Mouse (Mus musculus): ENCODE data around the gene Bspry. TPM values are rescaled to one million over a fixed set of nuclear protein-coding genes. Genes with fewer than 3 reads are reported as not detected.

Bspry gene
- total and polyA plus RNA-seq, 3 experiments, result 0.09 to 0.11 TPM; not detected in 1

DNA sequence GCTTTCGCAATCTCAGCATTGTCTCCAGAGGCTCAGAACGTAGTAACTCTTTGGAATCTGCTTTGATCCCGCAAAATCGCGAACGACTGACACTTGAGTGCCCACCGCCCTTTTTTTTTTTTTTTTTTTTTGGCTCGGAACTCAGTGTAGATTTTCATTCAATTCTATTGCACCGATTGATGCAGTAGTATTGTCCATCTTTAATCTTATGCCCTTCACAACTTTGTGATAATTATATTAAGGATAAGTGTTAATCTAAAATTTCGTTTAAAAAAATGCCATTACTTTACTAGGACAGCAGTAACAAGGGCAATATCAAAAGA lies 45.6 kb downstream of the Bspry start:
- peaks cover 40% of the 10 kb centered on the region for H3K4me1 ChIP-seq (ENCODE audit: insufficient read depth, low read depth, low read length)
- peaks cover 21% of the 10 kb centered on the region for H3K27me3 ChIP-seq (ENCODE audit: insufficient read depth, low read length)
- no peak for DNase-seq (ENCODE audit: low spot score)

DNA sequence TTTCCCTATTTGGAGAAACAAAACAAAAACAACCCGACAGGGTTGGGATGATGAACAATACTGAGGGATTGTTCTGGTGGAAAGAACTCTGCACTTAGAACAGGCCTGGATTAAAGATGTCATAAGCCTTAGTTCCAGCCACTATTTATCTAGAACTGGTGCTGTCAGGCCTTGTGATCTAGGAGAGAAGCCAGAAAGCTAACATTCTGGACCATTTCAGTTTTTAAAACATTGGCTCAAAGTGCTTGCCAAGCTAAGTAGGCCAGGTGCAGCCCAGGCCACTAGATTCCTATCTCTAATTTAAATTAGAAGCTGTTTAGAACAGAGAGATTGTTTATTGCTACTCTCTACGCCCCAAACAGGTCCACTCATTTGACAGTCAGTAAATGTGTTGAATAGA lies 46.4 kb downstream of the Bspry start:
- H3K4me3 ChIP-seq (ENCODE audit: low read depth, low read length), result no peak overlapping the region
- DNase-seq (ENCODE audit: low spot score) (no peak), ATAC-seq (ENCODE audit: extremely low read depth, insufficient number of reproducible peaks, low FRiP score, poor library complexity, severe bottlenecking) (no peak)
- H3K4me1 ChIP-seq (ENCODE audit: insufficient read depth, low read depth, low read length), result peaks cover 34% of the 10 kb centered on the region
- TF ChIP-seq CTCF (IDR thresholded peaks at IDR 0.05; ENCODE audit: low read depth, low read length), result no peak
- TF ChIP-seq TAL1 (conservative IDR thresholded peaks at IDR 0.05; ENCODE audit: low read depth, low read length), result no peak
- TF ChIP-seq POLR2AphosphoS5 (IDR thresholded peaks at IDR 0.05; ENCODE audit: insufficient replicate concordance, low read depth, low read length), result no peak
- no peak for TF ChIP-seq GATA2 (IDR thresholded peaks at IDR 0.05; ENCODE audit: borderline replicate concordance, low read depth, low read length)
- TF ChIP-seq GATA1 (IDR thresholded peaks at IDR 0.05; ENCODE audit: borderline replicate concordance, low read length), result no peak
- no peaks in the 10 kb centered on the region for H3K9me3 ChIP-seq (replicated peaks)
- peaks cover 29% of the 10 kb centered on the region for H3K36me3 ChIP-seq (replicated peaks)
- peaks cover 24% of the 10 kb centered on the region for H3K27me3 ChIP-seq (ENCODE audit: insufficient read depth, low read length)

More for the DNA sequence above, 45.6 kb downstream of the Bspry start:
- no peak for ATAC-seq (ENCODE audit: extremely low read depth, insufficient number of reproducible peaks, low FRiP score, poor library complexity, severe bottlenecking)
- TF ChIP-seq CTCF (IDR thresholded peaks at IDR 0.05; ENCODE audit: low read depth, low read length) (no peak), GATA2 (IDR thresholded peaks at IDR 0.05; ENCODE audit: borderline replicate concordance, low read depth, low read length) (no peak), TAL1 (conservative IDR thresholded peaks at IDR 0.05; ENCODE audit: low read depth, low read length) (no peak), GATA1 (IDR thresholded peaks at IDR 0.05; ENCODE audit: borderline replicate concordance, low read length) (no peak), POLR2AphosphoS5 (IDR thresholded peaks at IDR 0.05; ENCODE audit: insufficient replicate concordance, low read depth, low read length) (no peak)
- H3K36me3 ChIP-seq (replicated peaks), result peaks cover 29% of the 10 kb centered on the region
- no peaks in the 10 kb centered on the region for H3K9me3 ChIP-seq (replicated peaks)
- peak overlapping the region; percentile 92 for H3K4me3 ChIP-seq (ENCODE audit: low read depth, low read length)

DNA sequence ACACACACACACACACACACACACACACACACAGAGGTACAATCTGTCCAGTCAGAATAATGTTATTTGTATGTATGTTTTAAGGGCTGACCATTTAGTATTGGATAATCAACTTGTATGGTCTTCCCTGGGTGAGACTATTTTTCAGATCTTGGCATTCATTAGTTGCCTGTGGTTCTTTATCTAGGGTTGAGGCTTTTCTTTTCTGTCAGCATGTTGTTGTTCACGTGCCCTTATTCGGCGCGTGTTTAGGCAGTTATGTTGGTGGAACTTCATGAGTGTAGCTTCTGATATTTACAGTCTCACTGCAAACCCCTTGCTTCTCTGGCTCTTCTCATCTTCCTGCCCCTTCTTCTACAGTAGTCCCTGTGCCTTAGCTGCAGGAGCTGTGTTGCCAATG lies 47.8 kb downstream of the Bspry start:
- peaks cover 21% of the 10 kb centered on the region for H3K4me1 ChIP-seq (ENCODE audit: insufficient read depth, low read depth, low read length)
- H3K36me3 ChIP-seq (replicated peaks), result peaks cover 20% of the 10 kb centered on the region
- H3K9me3 ChIP-seq (replicated peaks), result no peaks in the 10 kb centered on the region
- TF ChIP-seq TAL1 (conservative IDR thresholded peaks at IDR 0.05; ENCODE audit: low read depth, low read length) (no peak), GATA1 (IDR thresholded peaks at IDR 0.05; ENCODE audit: borderline replicate concordance, low read length) (no peak)
- peaks cover 31% of the 10 kb centered on the region for H3K27me3 ChIP-seq (ENCODE audit: insufficient read depth, low read length)
- H3K4me3 ChIP-seq (ENCODE audit: low read depth, low read length), result no peak overlapping the region
- ATAC-seq (ENCODE audit: extremely low read depth, insufficient number of reproducible peaks, low FRiP score, poor library complexity, severe bottlenecking) (no peak), DNase-seq (ENCODE audit: low spot score) (no peak)

DNA sequence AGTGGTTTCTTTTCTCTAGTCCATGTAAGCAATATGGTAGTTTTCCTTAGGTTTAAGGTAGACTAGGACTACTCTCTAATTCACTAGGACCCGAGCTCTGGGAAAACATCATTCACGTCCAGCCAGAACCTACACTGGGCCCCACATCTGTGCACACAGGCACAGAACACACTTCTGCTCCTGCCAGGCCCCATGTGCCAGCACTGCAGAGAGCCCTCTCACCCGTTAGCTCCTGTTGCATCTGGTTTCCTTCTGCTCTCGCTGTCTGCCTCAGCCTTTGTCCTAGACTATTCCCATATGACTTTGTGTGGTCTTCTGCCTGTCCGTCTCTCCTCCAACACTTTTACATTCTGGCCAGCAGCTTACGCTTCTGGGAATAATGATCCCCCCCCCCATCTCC lies 53.9 kb downstream of the Bspry start:
- ATAC-seq (ENCODE audit: extremely low read depth, insufficient number of reproducible peaks, low FRiP score, poor library complexity, severe bottlenecking) (no peak), DNase-seq (ENCODE audit: low spot score) (no peak)
- TF ChIP-seq GATA1 (IDR thresholded peaks at IDR 0.05; ENCODE audit: borderline replicate concordance, low read length), result no peak
- no peak for TF ChIP-seq GATA2 (IDR thresholded peaks at IDR 0.05; ENCODE audit: borderline replicate concordance, low read depth, low read length)
- TF ChIP-seq POLR2AphosphoS5 (IDR thresholded peaks at IDR 0.05; ENCODE audit: insufficient replicate concordance, low read depth, low read length), result no peak
- TF ChIP-seq CTCF (IDR thresholded peaks at IDR 0.05; ENCODE audit: low read depth, low read length), result no peak
- TF ChIP-seq TAL1 (conservative IDR thresholded peaks at IDR 0.05; ENCODE audit: low read depth, low read length), result no peak

DNA sequence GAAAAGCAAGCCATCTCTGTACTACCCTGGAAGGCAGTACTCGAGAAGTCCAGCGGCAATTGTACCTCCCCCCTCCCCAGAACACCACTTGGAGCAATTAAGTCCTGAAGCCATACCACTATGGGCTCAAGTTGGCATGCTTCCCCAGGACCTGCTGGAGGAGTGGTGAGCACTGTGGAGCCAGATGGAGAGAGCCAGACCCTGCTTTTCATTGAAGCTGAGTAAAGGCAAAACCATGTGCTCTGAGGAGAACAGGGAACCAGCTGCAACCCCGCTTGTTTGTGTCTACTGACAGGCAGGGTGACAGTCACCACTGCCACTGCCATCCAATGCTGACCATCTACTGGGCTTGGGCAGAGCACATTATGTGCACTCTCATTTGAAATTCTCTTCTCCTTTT lies 61.9 kb downstream of the Bspry start:
- no peaks in the 10 kb centered on the region for H3K36me3 ChIP-seq (replicated peaks)
- TF ChIP-seq POLR2AphosphoS5 (IDR thresholded peaks at IDR 0.05; ENCODE audit: insufficient replicate concordance, low read depth, low read length), result no peak
- peaks cover 4% of the 10 kb centered on the region for H3K27me3 ChIP-seq (ENCODE audit: insufficient read depth, low read length)
- no peak overlapping the region for H3K4me3 ChIP-seq (ENCODE audit: low read depth, low read length)
- no peaks in the 10 kb centered on the region for H3K9me3 ChIP-seq (replicated peaks)
- H3K4me1 ChIP-seq (ENCODE audit: insufficient read depth, low read depth, low read length), result no peaks in the 10 kb centered on the region
- ATAC-seq (ENCODE audit: extremely low read depth, insufficient number of reproducible peaks, low FRiP score, poor library complexity, severe bottlenecking) (no peak), DNase-seq (ENCODE audit: low spot score) (no peak)

More for the DNA sequence above, 53.9 kb downstream of the Bspry start:
- no peaks in the 10 kb centered on the region for H3K9me3 ChIP-seq (replicated peaks)
- H3K27me3 ChIP-seq (ENCODE audit: insufficient read depth, low read length), result peaks cover 24% of the 10 kb centered on the region
- H3K4me1 ChIP-seq (ENCODE audit: insufficient read depth, low read depth, low read length), result peaks cover 3% of the 10 kb centered on the region; the same call in 1 of the 2 replicates
- H3K36me3 ChIP-seq (replicated peaks), result no peaks in the 10 kb centered on the region
- H3K4me3 ChIP-seq (ENCODE audit: low read depth, low read length), result no peak overlapping the region

DNA sequence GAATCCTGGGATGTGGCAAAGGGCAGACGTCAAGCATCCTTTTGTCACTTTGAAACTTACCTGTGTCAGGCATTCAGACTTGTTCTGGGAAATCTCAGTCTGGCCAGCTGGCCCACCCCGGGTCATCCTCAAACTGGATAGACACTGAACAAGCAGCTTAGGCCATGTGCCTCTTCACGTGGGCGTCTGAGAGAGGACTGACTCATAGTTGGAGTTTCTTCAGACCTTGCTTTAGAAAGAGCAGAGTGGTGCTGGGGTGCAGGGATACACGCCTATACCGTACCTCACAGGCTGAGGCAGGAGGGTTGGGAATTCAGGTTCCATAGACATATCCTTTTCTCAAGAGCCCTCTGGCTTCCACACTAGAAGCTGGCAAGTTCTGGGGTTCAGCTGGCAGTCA lies 63.9 kb downstream of the Bspry start:
- Histone ChIP-seq H3K4me1 (ENCODE audit: insufficient read depth, low read depth, low read length) (no peaks in the 10 kb centered on the region), H3K9me3 (replicated peaks) (no peaks in the 10 kb centered on the region), H3K36me3 (replicated peaks) (no peaks in the 10 kb centered on the region), H3K27me3 (ENCODE audit: insufficient read depth, low read length) (peaks cover 4% of the 10 kb centered on the region), H3K4me3 (ENCODE audit: low read depth, low read length) (no peak overlapping the region)
- TF ChIP-seq CTCF (IDR thresholded peaks at IDR 0.05; ENCODE audit: low read depth, low read length) (no peak), GATA1 (IDR thresholded peaks at IDR 0.05; ENCODE audit: borderline replicate concordance, low read length) (no peak), GATA2 (IDR thresholded peaks at IDR 0.05; ENCODE audit: borderline replicate concordance, low read depth, low read length) (no peak), POLR2AphosphoS5 (IDR thresholded peaks at IDR 0.05; ENCODE audit: insufficient replicate concordance, low read depth, low read length) (no peak), TAL1 (conservative IDR thresholded peaks at IDR 0.05; ENCODE audit: low read depth, low read length) (no peak)
- ATAC-seq (ENCODE audit: extremely low read depth, insufficient number of reproducible peaks, low FRiP score, poor library complexity, severe bottlenecking) (no peak), DNase-seq (ENCODE audit: low spot score) (no peak)

DNA sequence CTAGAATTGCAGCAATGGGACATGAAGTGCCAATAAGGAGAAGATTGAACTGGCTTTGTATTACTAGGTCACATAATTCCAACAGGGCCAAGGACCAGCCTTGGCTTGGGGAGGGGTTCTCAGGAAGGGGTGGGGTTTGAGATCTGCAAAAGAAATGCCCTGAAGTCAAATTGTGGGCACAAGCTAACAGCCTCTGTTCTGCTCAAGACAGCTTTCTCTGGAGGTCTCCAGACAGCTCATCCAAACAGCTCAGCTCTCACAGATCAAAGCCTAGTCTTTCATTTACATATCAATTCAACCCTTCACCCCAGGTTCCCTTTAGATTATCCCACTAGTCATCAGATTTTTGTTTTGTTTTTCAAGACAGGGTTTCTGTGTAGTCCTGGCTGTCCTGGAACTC lies 64.9 kb downstream of the Bspry start:
- ATAC-seq (ENCODE audit: extremely low read depth, insufficient number of reproducible peaks, low FRiP score, poor library complexity, severe bottlenecking), result no peak

More for the DNA sequence above, 64.9 kb downstream of the Bspry start:
- Histone ChIP-seq H3K27me3 (ENCODE audit: insufficient read depth, low read length) (peaks cover 4% of the 10 kb centered on the region), H3K9me3 (replicated peaks) (no peaks in the 10 kb centered on the region), H3K4me3 (ENCODE audit: low read depth, low read length) (no peak overlapping the region), H3K4me1 (ENCODE audit: insufficient read depth, low read depth, low read length) (no peaks in the 10 kb centered on the region), H3K36me3 (replicated peaks) (no peaks in the 10 kb centered on the region)
- TF ChIP-seq CTCF (IDR thresholded peaks at IDR 0.05; ENCODE audit: low read depth, low read length) (no peak), POLR2AphosphoS5 (IDR thresholded peaks at IDR 0.05; ENCODE audit: insufficient replicate concordance, low read depth, low read length) (no peak), TAL1 (conservative IDR thresholded peaks at IDR 0.05; ENCODE audit: low read depth, low read length) (no peak), GATA1 (IDR thresholded peaks at IDR 0.05; ENCODE audit: borderline replicate concordance, low read length) (no peak), GATA2 (IDR thresholded peaks at IDR 0.05; ENCODE audit: borderline replicate concordance, low read depth, low read length) (no peak)
- no peak for DNase-seq (ENCODE audit: low spot score)

Other genes with a start within 250 kb of the Bspry start
- not detected in 2 replicates for gene Zfp37, start 249.0 kb upstream of the Bspry start, total RNA-seq (2014; fragmentation: Nextera tagmentation)
- 0.71 TPM in 1 of 2 replicates, not detected in the other for gene Zfp37, start 249.0 kb upstream of the Bspry start, total RNA-seq (2017)
- gene Zfp37, start 249.0 kb upstream of the Bspry start, polyA plus RNA-seq (2012), result not detected in 2 replicates
- gene Slc31a2, start 217.5 kb upstream of the Bspry start, total RNA-seq (2014; fragmentation: Nextera tagmentation), result 4.4 and 6.4 TPM in 2 replicates
- gene Slc31a2, start 217.5 kb upstream of the Bspry start, total RNA-seq (2017), result 5.7 and 6.4 TPM in 2 replicates
- gene Slc31a2, start 217.5 kb upstream of the Bspry start, polyA plus RNA-seq (2012), result 0.13 and 0.22 TPM in 2 replicates
- 54.2 and 60.9 TPM in 2 replicates for gene Fkbp15, start 119.5 kb upstream of the Bspry start, total RNA-seq (2014; fragmentation: Nextera tagmentation)
- 60.0 and 60.3 TPM in 2 replicates for gene Fkbp15, start 119.5 kb upstream of the Bspry start, total RNA-seq (2017)
- gene Fkbp15, start 119.5 kb upstream of the Bspry start, polyA plus RNA-seq (2012), result 14.5 and 16.7 TPM in 2 replicates
- 46.4 and 47.5 TPM in 2 replicates for gene Slc31a1, start 119.3 kb upstream of the Bspry start, total RNA-seq (2014; fragmentation: Nextera tagmentation)
- 25.7 and 30.4 TPM in 2 replicates for gene Slc31a1, start 119.3 kb upstream of the Bspry start, total RNA-seq (2017)
- gene Slc31a1, start 119.3 kb upstream of the Bspry start, polyA plus RNA-seq (2012), result 2.2 and 3.4 TPM in 2 replicates
- gene Cdc26, start 71.4 kb upstream of the Bspry start, total RNA-seq (2014; fragmentation: Nextera tagmentation), result 120 and 128 TPM in 2 replicates
- 120 and 148 TPM in 2 replicates for gene Cdc26, start 71.4 kb upstream of the Bspry start, total RNA-seq (2017)
- gene Cdc26, start 71.4 kb upstream of the Bspry start, polyA plus RNA-seq (2012), result 9.6 and 44.1 TPM in 2 replicates
- gene Prpf4, start 71.3 kb upstream of the Bspry start, total RNA-seq (2014; fragmentation: Nextera tagmentation), result 23.0 and 26.8 TPM in 2 replicates
- gene Prpf4, start 71.3 kb upstream of the Bspry start, total RNA-seq (2017), result 21.5 and 23.1 TPM in 2 replicates
- 2.5 and 4.1 TPM in 2 replicates for gene Prpf4, start 71.3 kb upstream of the Bspry start, polyA plus RNA-seq (2012)
- gene Rnf183, start 44.8 kb upstream of the Bspry start, total RNA-seq (2014; fragmentation: Nextera tagmentation), result not detected in 2 replicates
- not detected in 2 replicates for gene Rnf183, start 44.8 kb upstream of the Bspry start, total RNA-seq (2017)
- gene Rnf183, start 44.8 kb upstream of the Bspry start, polyA plus RNA-seq (2012), result 0.13 TPM in 1 of 2 replicates, not detected in the other
- 1.7 and 1.8 TPM in 2 replicates for gene Wdr31, start 9.2 kb upstream of the Bspry start, total RNA-seq (2014; fragmentation: Nextera tagmentation)
- gene Wdr31, start 9.2 kb upstream of the Bspry start, total RNA-seq (2017), result 0.70 and 2.0 TPM in 2 replicates
- 0.52 and 0.58 TPM in 2 replicates for gene Wdr31, start 9.2 kb upstream of the Bspry start, polyA plus RNA-seq (2012)
- 1.8 and 2.3 TPM in 2 replicates for gene Hdhd3, start 23.4 kb downstream of the Bspry start, total RNA-seq (2014; fragmentation: Nextera tagmentation)
- gene Hdhd3, start 23.4 kb downstream of the Bspry start, total RNA-seq (2017), result 1.3 and 1.7 TPM in 2 replicates
- gene Hdhd3, start 23.4 kb downstream of the Bspry start, polyA plus RNA-seq (2012), result 1.7 and 3.0 TPM in 2 replicates
- 81.6 and 123 TPM in 2 replicates for gene Alad, start 39.9 kb downstream of the Bspry start, total RNA-seq (2014; fragmentation: Nextera tagmentation)
- 49.4 and 53.1 TPM in 2 replicates for gene Alad, start 39.9 kb downstream of the Bspry start, total RNA-seq (2017)
- 196 and 200 TPM in 2 replicates for gene Alad, start 39.9 kb downstream of the Bspry start, polyA plus RNA-seq (2012)
- gene Pole3, start 45.0 kb downstream of the Bspry start, total RNA-seq (2014; fragmentation: Nextera tagmentation), result 32.5 and 36.3 TPM in 2 replicates
- gene Pole3, start 45.0 kb downstream of the Bspry start, total RNA-seq (2017), result 71.7 and 73.9 TPM in 2 replicates
- 37.2 and 40.9 TPM in 2 replicates for gene Pole3, start 45.0 kb downstream of the Bspry start, polyA plus RNA-seq (2012)
- gene 4933430I17Rik, start 45.3 kb downstream of the Bspry start, total RNA-seq (2014; fragmentation: Nextera tagmentation), result 0.53 TPM in 1 of 2 replicates, not detected in the other
- 0.27 and 0.29 TPM in 2 replicates for gene 4933430I17Rik, start 45.3 kb downstream of the Bspry start, total RNA-seq (2017)
- gene 4933430I17Rik, start 45.3 kb downstream of the Bspry start, polyA plus RNA-seq (2012), result 0.05 TPM in 1 of 2 replicates, not detected in the other
- not detected in 2 replicates for gene Rgs3, start 79.8 kb downstream of the Bspry start, total RNA-seq (2014; fragmentation: Nextera tagmentation)
- gene Rgs3, start 79.8 kb downstream of the Bspry start, total RNA-seq (2017), result 0.16 and 0.23 TPM in 2 replicates
- not detected in 2 replicates for gene Rgs3, start 79.8 kb downstream of the Bspry start, polyA plus RNA-seq (2012)